Mouse (Mus musculus) bone marrow macrophage, adult 2 months (primary cell): ENCODE measurements around the gene Slc47a1.

Experiments used
- CTCF ChIP-seq: IDR thresholded peaks from 2 replicates; pipeline ENCODE4 v1.5.1; 2012; ENCODE audit warnings: low read depth, mild to moderate bottlenecking, low read length, moderate library complexity
- POLR2A ChIP-seq: IDR thresholded peaks from 2 replicates; pipeline ENCODE4 v1.6.1; 2012; ENCODE audit warnings: mild to moderate bottlenecking, low read depth, low read length, borderline replicate concordance

- TF ChIP-seq POLR2A (no peak), CTCF (no peak)
These were observed 7.6 kb upstream of the Slc47a1 start for GRCm38 (mm10) chr11:61385725-61386124.
